Mouse (Mus musculus) olfactory bulb, adult 2 months (tissue): ENCODE data around the gene Stk11. TPM values are rescaled to one million over a fixed set of nuclear protein-coding genes. Genes with fewer than 3 reads are reported as not detected.

Experiments used
- H3K27ac ChIP-seq: fragments of 200-500 bp; 2 replicates; pipeline ENCODE4 v1.5.1; 2012; ENCODE audit warnings: low read depth, low read length; ENCODE audit not compliant: insufficient read depth
- H3K4me1 ChIP-seq: fragments of 200-500 bp; 2 replicates; pipeline ENCODE4 v1.6.1; 2012; ENCODE audit warnings: low read length; ENCODE audit not compliant: control insufficient read depth, insufficient read depth
- H3K4me3 ChIP-seq: fragments of 200-500 bp; 2 replicates; pipeline ENCODE4 v1.5.1; 2012; ENCODE audit warnings: mild to moderate bottlenecking, low read depth, low read length, moderate library complexity; ENCODE audit not compliant: insufficient read depth
- CTCF ChIP-seq: fragments of 200-500 bp; IDR thresholded peaks from 2 replicates; pipeline ENCODE4 v1.5.1; 2012; ENCODE audit warnings: low read depth, mild to moderate bottlenecking, low read length, moderate library complexity; ENCODE audit not compliant: insufficient read depth
- POLR2A ChIP-seq: fragments of 200-500 bp; IDR thresholded peaks from 2 replicates; pipeline ENCODE4 v1.6.1; 2012; ENCODE audit warnings: mild to moderate bottlenecking, low read depth, low read length, moderate library complexity; ENCODE audit not compliant: insufficient read depth
- WGBS: fragments of 180-500 bp; shearing (Covaris S2); methylation state at CpG from one replicate; pipeline ENCODE4 v1.1.7; 2018; 5-methylcytosine and 5-hydroxymethylcytosine counted together
- polyA plus RNA-seq: library from polyadenylated mRNA; stranded (reverse); fragments of >200 nt; gene quantifications from 2 replicates; pipeline ENCODE4 v1.2.4, GENCODE M21; 2012; ENCODE audit warnings: low replicate concordance; ENCODE audit not compliant: missing spikeins, insufficient read depth, insufficient read length

Gene Stk11
- polyA plus RNA-seq, 1 experiment: not detected

GRCm38 (mm10) chr10:80150226-80151210, 34.9 kb downstream of the Stk11 start:
- under 1% methylated on average over 55 of the region's 71 CpGs for WGBS
- Histone ChIP-seq H3K4me1 (peaks cover 56% of the 10 kb centered on the region), H3K4me3 (peak overlapping the region; percentile 87), H3K27ac (peak overlapping the region; percentile 93)
- TF ChIP-seq CTCF: no peak
- no peak for TF ChIP-seq POLR2A

- Histone ChIP-seq H3K27ac (peak overlapping the region; percentile 88), H3K4me1 (peaks cover 54% of the 10 kb centered on the region), H3K4me3 (peak overlapping the region; percentile 87)
- WGBS: 2% methylated on average over 26 of the region's 26 CpGs
- TF ChIP-seq POLR2A: no peak; the same call in 1 of the 2 replicates
- TF ChIP-seq CTCF: no peak
Measured at GRCm38 (mm10) chr10:80151211-80152034, 35.8 kb downstream of the Stk11 start.

- Histone ChIP-seq H3K4me3 (peak overlapping the region; percentile 87), H3K4me1 (peaks cover 56% of the 10 kb centered on the region), H3K27ac (peak overlapping the region; percentile 88)
- WGBS: 4% methylated on average over 15 of the region's 15 CpGs
- TF ChIP-seq POLR2A: no peak
- TF ChIP-seq CTCF: no peak
Measured at GRCm38 (mm10) chr10:80152071-80152872, 36.7 kb downstream of the Stk11 start.

GRCm38 (mm10) chr10:80152873-80153260, 37.3 kb downstream of the Stk11 start:
- TF ChIP-seq POLR2A (no peak), CTCF (no peak)
- Histone ChIP-seq H3K27ac (peak overlapping the region; percentile 88), H3K4me3 (peak overlapping the region; percentile 87), H3K4me1 (peaks cover 54% of the 10 kb centered on the region)
- 13% methylated on average over 3 of the region's 3 CpGs for WGBS

- WGBS: 74% methylated on average over 19 of the region's 19 CpGs
- TF ChIP-seq CTCF (no peak), POLR2A (no peak)
- H3K4me3 ChIP-seq: no peak overlapping the region
- H3K4me1 ChIP-seq: peaks cover 60% of the 10 kb centered on the region
- H3K27ac ChIP-seq: no peak overlapping the region; the same call in 1 of the 2 replicates
Measured at GRCm38 (mm10) chr10:80153713-80154112, 38.1 kb downstream of the Stk11 start.

GRCm38 (mm10) chr10:80154384-80154783, 38.8 kb downstream of the Stk11 start:
- 75% methylated on average over 7 of the region's 7 CpGs for WGBS
- H3K4me3 ChIP-seq: no peak overlapping the region
- TF ChIP-seq CTCF (no peak), POLR2A (no peak)
- H3K4me1 ChIP-seq: peaks cover 66% of the 10 kb centered on the region
- H3K27ac ChIP-seq: no peak overlapping the region

- Histone ChIP-seq H3K27ac (no peak overlapping the region), H3K4me1 (peaks cover 73% of the 10 kb centered on the region), H3K4me3 (no peak overlapping the region)
- no peak for TF ChIP-seq POLR2A
- no peak for TF ChIP-seq CTCF
- 19% methylated on average over 1 of the region's 1 CpGs for WGBS
Measured at GRCm38 (mm10) chr10:80155277-80155676, 39.7 kb downstream of the Stk11 start.
